Mouse (Mus musculus): ENCODE measurements around the gene Arhgap33.

Arhgap33 gene

GRCm38 (mm10) chr7:30534633-30535577 is at the start of gene Arhgap33:
Arhgap33 (minus strand) TSS chr7:30535060.
- DNase-seq (ENCODE audit: low spot score in 2 of 2) = peak; percentile 95 to 98

DNA sequence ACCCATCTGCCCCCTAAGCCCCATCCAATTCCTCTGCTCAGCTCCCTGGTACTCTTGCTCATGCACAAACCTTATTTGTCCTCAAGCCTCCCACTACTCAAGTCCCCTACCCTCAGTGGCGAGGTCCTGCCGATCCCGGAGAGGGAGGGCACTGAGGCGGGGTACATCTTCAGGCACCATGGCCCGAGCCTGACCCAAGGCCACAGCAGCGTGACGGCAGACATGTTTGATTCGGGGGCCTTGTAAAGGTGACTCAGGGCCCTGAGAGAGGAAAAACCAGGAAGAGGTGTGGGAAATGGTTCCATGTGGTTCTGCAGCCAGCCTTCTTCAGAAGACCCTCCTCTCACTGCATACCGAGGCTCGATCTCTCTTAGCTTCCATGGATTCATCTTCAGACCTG is 49.5 kb upstream of the Arhgap33 start:
- no peak for DNase-seq (ENCODE audit: low spot score in 2 of 2)

- no peak for DNase-seq (ENCODE audit: low spot score in 2 of 2)
Measured at GRCm38 (mm10) chr7:30581547-30581946, 46.7 kb upstream of the Arhgap33 start.

- DNase-seq (ENCODE audit: low spot score in 2 of 2) = no peak
Measured at GRCm38 (mm10) chr7:30579950-30580349, 45.1 kb upstream of the Arhgap33 start.

DNA sequence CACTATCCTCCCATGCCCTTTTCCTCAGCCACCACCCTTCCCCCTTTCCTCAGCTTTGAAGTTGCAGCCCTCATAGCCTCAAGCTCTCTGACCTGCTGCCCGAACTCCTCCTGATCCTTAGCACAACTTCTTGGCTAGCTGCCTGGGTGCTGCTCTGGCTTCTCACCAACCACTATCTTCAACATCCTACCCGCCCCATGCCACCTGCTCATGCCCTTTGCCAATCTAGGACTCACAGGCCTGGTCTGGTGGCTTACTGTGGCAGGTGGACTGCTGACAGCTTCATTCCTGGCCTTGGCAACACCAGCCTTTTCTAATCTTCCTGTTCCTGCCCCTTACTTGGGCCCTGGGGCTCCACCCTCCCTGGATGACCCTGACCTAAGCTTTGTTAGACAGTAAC is 38.1 kb upstream of the Arhgap33 start:
- DNase-seq (ENCODE audit: low spot score in 2 of 2) = peak; percentile 52 to 67

GRCm38 (mm10) chr7:30572389-30572788 is 37.5 kb upstream of the Arhgap33 start:
- DNase-seq (ENCODE audit: low spot score in 2 of 2) = no peak

DNA sequence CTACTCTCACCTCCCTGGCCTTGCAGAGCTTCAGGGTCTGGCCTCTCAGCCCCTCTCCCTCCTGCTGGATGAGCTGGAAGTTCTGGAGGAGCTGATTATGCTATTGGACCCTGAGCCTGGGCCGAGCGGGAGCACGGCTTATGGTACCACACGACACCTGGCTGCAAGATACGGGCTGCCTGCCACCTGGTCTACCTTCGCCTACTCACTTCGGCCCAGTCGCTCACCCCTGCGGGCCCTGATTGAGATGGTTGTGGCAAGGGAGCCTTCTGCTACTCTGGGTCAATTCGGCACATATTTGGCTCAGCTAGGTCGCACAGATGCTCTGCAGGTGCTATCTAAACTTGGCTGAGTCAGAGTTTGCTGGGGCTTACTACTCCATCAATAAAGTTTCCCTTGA is 32.7 kb upstream of the Arhgap33 start:
- no peak for DNase-seq (ENCODE audit: low spot score in 2 of 2)

- DNase-seq (ENCODE audit: low spot score in 2 of 2) = no peak
Measured at GRCm38 (mm10) chr7:30566033-30566432, 31.2 kb upstream of the Arhgap33 start.

DNA sequence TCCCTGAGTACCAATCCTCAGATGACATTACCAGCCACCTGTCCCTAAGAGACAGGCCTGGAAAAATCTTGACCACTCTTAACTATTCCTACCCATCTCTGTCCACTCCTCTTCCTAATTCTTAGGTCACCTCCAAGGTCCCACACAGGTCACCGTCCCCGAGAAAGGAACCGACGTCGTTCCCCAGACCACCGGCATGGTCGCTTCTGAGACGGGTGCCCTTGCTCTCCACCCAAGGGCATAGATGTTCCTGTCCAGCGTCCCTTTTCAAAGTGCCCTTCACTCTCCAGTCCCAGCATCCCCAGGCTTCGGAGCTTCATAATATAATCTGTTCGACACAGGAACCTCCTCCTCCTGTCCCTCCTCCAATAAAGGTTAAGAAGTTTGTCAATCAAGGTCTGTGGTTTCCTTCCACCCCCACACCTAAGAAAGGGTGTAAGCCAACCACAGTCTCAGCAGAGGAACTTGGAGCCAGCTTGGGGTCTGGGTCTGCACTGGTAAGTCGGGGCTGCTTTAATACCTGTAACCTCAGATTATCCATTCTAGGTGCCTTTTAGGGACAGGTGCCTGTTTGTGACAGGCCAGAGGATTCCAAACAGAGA is 30.2 kb upstream of the Arhgap33 start, which contains the start of gene Igflr1:
Gene Igflr1 (plus strand): TSS at position 458 of the 602 bp plus-strand sequence.
- DNase-seq (ENCODE audit: low spot score in 2 of 2) = no peak

GRCm38 (mm10) chr7:30563906-30564280 is 29.0 kb upstream of the Arhgap33 start:
- peak; percentile 48 to 58 for DNase-seq (ENCODE audit: low spot score in 2 of 2)

- DNase-seq (ENCODE audit: low spot score in 2 of 2) = peak; percentile 96 to 98
Measured at GRCm38 (mm10) chr7:30563117-30563905, 28.5 kb upstream of the Arhgap33 start, which contains the start of the genes U2af1l4, Gm49396 and Psenen. U2af1l4 (plus strand) TSS chr7:30563301. Gm49396 (plus strand) TSS chr7:30563344. Psenen (minus strand) TSS chr7:30563627.

- DNase-seq (ENCODE audit: low spot score in 2 of 2) = peak in 1 of 2 experiments; percentile 32
Measured at GRCm38 (mm10) chr7:30562526-30563116, 27.8 kb upstream of the Arhgap33 start.

GRCm38 (mm10) chr7:30560296-30560695 is 25.4 kb upstream of the Arhgap33 start:
- no peak for DNase-seq (ENCODE audit: low spot score in 2 of 2)

DNA sequence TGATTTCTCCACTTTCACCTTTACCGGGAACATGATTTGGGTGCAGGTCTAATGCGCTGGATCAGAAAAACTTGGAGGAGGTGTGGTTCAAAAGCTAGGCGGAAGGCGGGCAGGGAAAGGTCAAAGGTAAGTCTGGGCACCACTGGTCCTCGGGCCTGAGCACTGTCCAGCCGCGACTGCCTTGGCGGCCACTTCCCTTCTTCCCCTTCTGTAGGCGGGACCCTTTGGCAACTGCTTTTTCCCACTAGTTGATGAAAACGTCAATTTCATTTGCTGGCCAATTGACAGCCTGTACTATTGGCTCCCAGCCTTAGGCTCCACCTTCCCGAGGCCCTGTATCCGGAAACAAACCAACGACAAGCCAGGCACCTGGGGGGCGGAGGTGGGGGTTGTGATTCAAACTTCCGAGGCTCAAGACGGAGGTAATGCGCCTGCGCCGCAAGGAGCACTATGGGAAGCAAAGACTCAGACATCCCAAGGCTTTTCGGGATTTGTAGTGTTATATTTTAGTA is 24.6 kb upstream of the Arhgap33 start, which contains the start of gene Lin37:
Gene Lin37 (minus strand): TSS at position 396 of the 512 bp plus-strand sequence.
- DNase-seq (ENCODE audit: low spot score in 2 of 2) = peak; percentile 97 to 98

GRCm38 (mm10) chr7:30558656-30559442 is 24.0 kb upstream of the Arhgap33 start:
- no peak for DNase-seq (ENCODE audit: low spot score in 2 of 2)

GRCm38 (mm10) chr7:30557901-30558514 is 23.1 kb upstream of the Arhgap33 start:
- DNase-seq (ENCODE audit: low spot score in 2 of 2) = no peak

DNA sequence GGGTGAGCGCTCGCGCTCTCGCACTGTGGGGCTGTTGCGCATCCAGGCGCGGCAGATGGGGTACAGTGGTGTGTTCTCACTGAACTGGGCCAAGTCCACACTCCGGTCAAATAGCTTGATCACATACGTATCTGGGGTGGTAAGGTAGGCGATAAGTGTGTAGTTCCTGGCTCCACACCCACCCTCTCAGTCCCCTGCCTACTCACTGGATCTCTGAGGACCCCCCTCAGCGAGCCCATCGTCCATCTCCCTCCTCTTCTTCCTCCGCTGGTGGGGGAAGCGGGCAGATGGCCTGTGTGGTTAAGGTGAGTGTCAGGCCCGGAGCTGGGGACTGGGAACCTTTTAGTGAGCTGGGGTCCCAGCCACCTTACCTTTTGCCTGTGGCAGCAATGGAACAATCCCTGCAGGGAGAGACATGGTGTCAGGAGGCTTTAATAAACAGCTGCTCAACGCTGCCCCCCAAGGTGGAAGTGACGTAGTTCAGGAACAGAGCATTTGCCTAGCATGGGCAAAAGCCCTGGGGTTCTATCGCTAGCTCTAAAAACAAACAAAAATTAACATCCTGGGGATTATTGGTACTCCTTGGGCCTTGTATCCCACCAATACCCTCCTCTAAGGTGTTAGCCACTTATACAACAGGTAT is 22.2 kb upstream of the Arhgap33 start:
- DNase-seq (ENCODE audit: low spot score in 2 of 2) = no peak

DNA sequence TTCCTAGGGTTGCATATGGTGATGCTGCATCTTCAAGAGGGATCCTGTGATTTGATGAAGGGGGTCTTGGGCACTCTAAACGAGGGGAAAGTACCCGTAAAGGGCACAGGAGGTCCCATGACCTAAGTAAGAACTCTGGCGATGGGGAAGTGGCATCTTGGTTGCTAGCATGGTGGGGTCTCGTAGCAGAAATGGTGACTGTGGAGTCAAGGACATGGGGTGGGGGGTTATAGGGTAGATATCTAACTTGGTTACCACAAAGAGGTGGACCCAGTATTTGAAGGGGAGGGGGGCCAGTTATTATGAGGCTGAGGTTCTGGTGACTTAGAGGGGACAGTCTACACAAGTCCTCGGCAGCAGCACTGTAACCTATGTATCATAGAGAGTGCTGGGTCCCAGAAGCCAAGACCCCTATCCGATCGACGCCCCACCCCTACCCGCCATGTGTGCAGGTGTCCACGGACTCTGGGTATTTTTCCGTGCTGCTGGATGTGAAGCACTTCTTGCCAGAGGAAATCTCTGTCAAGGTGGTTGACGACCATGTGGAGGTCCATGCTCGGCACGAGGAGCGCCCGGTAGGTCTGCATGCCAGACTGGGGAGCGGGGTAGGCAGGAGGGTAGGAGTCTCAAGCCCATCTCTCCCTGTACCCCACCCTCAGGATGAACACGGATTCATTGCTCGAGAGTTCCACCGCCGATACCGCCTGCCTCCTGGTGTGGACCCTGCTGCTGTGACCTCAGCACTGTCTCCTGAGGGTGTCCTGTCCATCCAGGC is 19.1 kb upstream of the Arhgap33 start:
- DNase-seq (ENCODE audit: low spot score in 2 of 2) = no peak
